Mouse (Mus musculus) forelimb bud, embryonic 11.5 days (tissue): ENCODE results near the gene Crtc1.

Source experiments
- DNase-seq: peaks from one replicate; pipeline ENCODE4 v3.0.0-alpha.2; 2012; ENCODE audit warnings: low read depth, low spot score

Crtc1 gene

GRCm38 (mm10) chr8:70463306-70463705 is 23.9 kb upstream of the Crtc1 start:
- peak; percentile 23 for DNase-seq

- no peak for DNase-seq
These were observed 23.1 kb upstream of the Crtc1 start for GRCm38 (mm10) chr8:70462516-70462813.

- DNase-seq = no peak
These were observed 22.6 kb upstream of the Crtc1 start for GRCm38 (mm10) chr8:70461765-70462515.

GRCm38 (mm10) chr8:70460606-70461005 is 21.2 kb upstream of the Crtc1 start:
- DNase-seq = no peak

GRCm38 (mm10) chr8:70460199-70460598 is 20.8 kb upstream of the Crtc1 start:
- DNase-seq = no peak

- no peak for DNase-seq
These were observed 20.3 kb upstream of the Crtc1 start for GRCm38 (mm10) chr8:70459636-70460035.

- no peak for DNase-seq
These were observed 19.1 kb upstream of the Crtc1 start for GRCm38 (mm10) chr8:70458462-70458861.

- no peak for DNase-seq
These were observed 18.5 kb upstream of the Crtc1 start for GRCm38 (mm10) chr8:70457882-70458281.

GRCm38 (mm10) chr8:70456996-70457395 is 17.6 kb upstream of the Crtc1 start:
- DNase-seq = no peak

- no peak for DNase-seq
These were observed 14.5 kb upstream of the Crtc1 start for GRCm38 (mm10) chr8:70453852-70454251.

GRCm38 (mm10) chr8:70452196-70452966 is 13.0 kb upstream of the Crtc1 start:
- DNase-seq = no peak

GRCm38 (mm10) chr8:70447639-70448420 is 8.5 kb upstream of the Crtc1 start:
- DNase-seq = no peak

- DNase-seq = no peak
These were observed 6.6 kb upstream of the Crtc1 start for GRCm38 (mm10) chr8:70445988-70446387.

GRCm38 (mm10) chr8:70443326-70443725 is 3.9 kb upstream of the Crtc1 start:
- DNase-seq = no peak

GRCm38 (mm10) chr8:70441565-70441964 is 2.2 kb upstream of the Crtc1 start:
- no peak for DNase-seq

GRCm38 (mm10) chr8:70440246-70440645 is 867 bp upstream of the Crtc1 start:
- no peak for DNase-seq

- DNase-seq = no peak
These were observed 435 bp upstream of the Crtc1 start for GRCm38 (mm10) chr8:70439848-70440179.

GRCm38 (mm10) chr8:70438423-70438822 is 956 bp downstream of the Crtc1 start:
- DNase-seq = no peak

- DNase-seq = no peak
These were observed 4.2 kb downstream of the Crtc1 start for GRCm38 (mm10) chr8:70435156-70435555.

- no peak for DNase-seq
These were observed 6.3 kb downstream of the Crtc1 start for GRCm38 (mm10) chr8:70432991-70433536.

- DNase-seq = no peak
These were observed 8.2 kb downstream of the Crtc1 start for GRCm38 (mm10) chr8:70431213-70431612.

- DNase-seq = no peak
These were observed 13.0 kb downstream of the Crtc1 start for GRCm38 (mm10) chr8:70426300-70426907.
